Mouse (Mus musculus) ES-Bruce4 (cell line): ENCODE measurements around the gene 2210016F16Rik.

Experiments
- CTCF ChIP-seq: IDR thresholded peaks from one replicate; pipeline ENCODE4 v1.8.1; 2011; ENCODE audit warnings: low read depth, low read length
- EP300 ChIP-seq: IDR thresholded peaks from 2 replicates; pipeline ENCODE4 v1.6.1; 2011; ENCODE audit warnings: low read depth, low read length; ENCODE audit not compliant: insufficient read depth
- POLR2A ChIP-seq: IDR thresholded peaks from one replicate; pipeline ENCODE4 v1.8.1; 2011; ENCODE audit warnings: low read length; ENCODE audit not compliant: insufficient read depth

GRCm38 (mm10) chr13:58384779-58385546, at the start of gene 2210016F16Rik:
- TF ChIP-seq POLR2A (no peak), CTCF (no peak), EP300 (no peak)
